Mouse (Mus musculus): Measurements from ENCODE around the gene Ralgps2.

- TF ChIP-seq EP300 (IDR thresholded peaks at IDR 0.05; ENCODE audit: low read depth) (no peak), CTCF (IDR thresholded peaks at IDR 0.05; ENCODE audit: low read depth) (no peak)
Observed at GRCm38 (mm10) chr1:156986641-156987345, 47.4 kb upstream of the Ralgps2 start.
